Mouse (Mus musculus) spleen, adult 18-20 months (tissue): ENCODE measurements around the gene Nfatc2.

ENCODE experiments used
- DNase-seq, 2 experiments: peaks; one replicate each; pipeline ENCODE4 v3.0.0; 2022; ENCODE audit warnings: mixed read lengths in 2 of 2

Nfatc2 gene

DNA sequence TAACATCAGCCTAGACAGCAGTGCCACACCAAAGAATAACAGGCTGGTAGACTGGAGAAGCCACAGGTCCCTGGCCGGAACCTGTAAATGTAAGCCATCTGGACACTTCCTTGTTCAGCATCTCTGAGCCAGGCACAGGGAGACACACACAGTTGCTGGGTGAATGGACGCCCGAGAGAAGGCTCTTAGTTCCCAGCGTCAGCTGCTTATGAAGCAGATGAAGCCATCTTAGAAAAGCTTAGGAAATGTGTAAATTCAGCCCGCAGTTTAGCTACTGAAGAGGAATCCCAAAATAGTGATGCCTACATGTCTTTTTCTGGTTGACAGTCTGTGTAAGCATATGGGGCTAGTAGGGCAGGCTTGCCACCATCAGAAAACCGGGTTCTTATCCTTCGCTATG, 169.1 kb downstream of the Nfatc2 start:
- no peak for DNase-seq

DNA sequence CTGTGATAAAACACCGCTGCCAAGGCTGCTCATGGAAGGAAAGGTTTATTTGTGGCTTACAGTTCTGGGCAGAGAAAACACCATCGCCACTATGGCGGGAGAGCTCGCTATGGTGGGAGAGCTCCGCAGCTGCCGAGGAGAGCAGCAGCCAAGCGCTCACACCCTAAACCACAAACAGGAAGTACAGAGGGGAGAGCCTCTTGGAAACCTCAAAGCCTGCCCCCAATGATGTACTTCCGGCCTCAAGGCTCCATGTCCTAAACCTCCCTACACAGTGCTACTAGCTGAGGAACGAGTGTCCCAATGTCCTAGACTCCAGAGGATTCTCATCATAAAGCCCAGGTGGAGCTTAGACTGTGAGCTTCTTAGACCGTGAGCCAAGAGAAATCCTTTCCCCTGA, 171.9 kb downstream of the Nfatc2 start:
- no peak for DNase-seq

DNA sequence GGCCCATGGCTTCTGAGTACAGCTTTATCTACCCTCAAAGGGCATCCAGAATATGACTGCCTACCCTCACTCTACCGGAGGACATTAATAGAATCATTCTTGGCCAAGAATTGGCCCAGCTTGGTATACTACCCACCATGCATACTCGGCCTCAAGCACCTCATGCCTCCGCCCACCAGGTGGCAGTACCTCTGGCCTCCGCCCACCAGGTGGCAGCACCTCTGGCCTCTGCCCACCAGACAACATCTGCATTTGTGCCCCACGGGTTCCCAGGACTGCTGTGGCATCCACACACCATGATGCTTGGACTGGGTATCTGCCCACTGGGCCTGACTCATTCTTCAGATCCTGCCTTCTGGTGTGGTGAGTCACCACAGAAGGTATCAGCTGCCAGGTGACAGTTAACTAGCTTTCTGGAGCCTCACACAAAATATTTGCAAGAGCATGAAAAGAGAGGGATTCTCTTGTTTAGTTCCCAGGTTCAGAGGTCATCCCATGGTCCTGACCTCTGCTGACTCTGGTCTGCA, 173.0 kb downstream of the Nfatc2 start:
- no peak for DNase-seq
